Mouse (Mus musculus) heart, adult 8-10 months (tissue): ENCODE data around the gene Gatc. TPM values are rescaled to one million over a fixed set of nuclear protein-coding genes. Genes with fewer than 3 reads are reported as not detected.
A peak's percentile ranks its signal among the peaks of the same experiment; 100 is the strongest.
"Not testable (repeated sequence)": the region's sequence is repeated elsewhere in the genome, so short reads cannot be mapped to it uniquely, and the experiment has no call there.

Experiments
- DNase-seq: peaks from one replicate; pipeline ENCODE4 v3.0.0; 2022; ENCODE audit warnings: low spot score
- total RNA-seq, 4 experiments: library from RNA; stranded (reverse); gene quantifications; 2 replicates each; pipeline ENCODE4 v1.2.4; 2022

Gatc gene
- total RNA-seq, 4 experiments from 2014 or later = 17.5 to 21.2 (median 19.4) TPM

GRCm38 (mm10) chr5:115330955-115331354 is 10.0 kb downstream of the Gatc start:
- no peak for DNase-seq

GRCm38 (mm10) chr5:115327610-115328548 is 13.1 kb downstream of the Gatc start:
- DNase-seq = no peak

GRCm38 (mm10) chr5:115326875-115327609 is 13.9 kb downstream of the Gatc start, which contains the start of gene Srsf9:
Srsf9 (plus strand) TSS chr5:115327177.
- peak; percentile 94 for DNase-seq

GRCm38 (mm10) chr5:115326256-115326831 is 14.6 kb downstream of the Gatc start:
- DNase-seq = no peak

GRCm38 (mm10) chr5:115319004-115319940 is 21.7 kb downstream of the Gatc start:
- DNase-seq = peak; percentile 80

- no peak for DNase-seq
Measured at GRCm38 (mm10) chr5:115317645-115318328, 23.2 kb downstream of the Gatc start.

- no peak for DNase-seq
Measured at GRCm38 (mm10) chr5:115316968-115317644, 23.9 kb downstream of the Gatc start.

- no peak for DNase-seq
Measured at GRCm38 (mm10) chr5:115313668-115313943, 27.4 kb downstream of the Gatc start.

- no peak for DNase-seq
Measured at GRCm38 (mm10) chr5:115312816-115313667, 27.9 kb downstream of the Gatc start.

GRCm38 (mm10) chr5:115312354-115312753 is 28.6 kb downstream of the Gatc start:
- DNase-seq = no peak

GRCm38 (mm10) chr5:115302190-115302589 is 38.8 kb downstream of the Gatc start:
- DNase-seq = not testable (repeated sequence)

- no peak for DNase-seq
Measured at GRCm38 (mm10) chr5:115301615-115302014, 39.4 kb downstream of the Gatc start.

GRCm38 (mm10) chr5:115300792-115301614 is 40.0 kb downstream of the Gatc start, which contains the start of gene Dynll1:
Dynll1 (minus strand) TSS chr5:115300999.
- peak; percentile 100 for DNase-seq

- peak; percentile 50 for DNase-seq
Measured at GRCm38 (mm10) chr5:115300035-115300744, 40.8 kb downstream of the Gatc start.

GRCm38 (mm10) chr5:115296347-115296746 is 44.6 kb downstream of the Gatc start:
- no peak for DNase-seq

GRCm38 (mm10) chr5:115294173-115294572 is 46.8 kb downstream of the Gatc start:
- DNase-seq = no peak

GRCm38 (mm10) chr5:115284735-115285134 is 56.2 kb downstream of the Gatc start:
- DNase-seq = no peak
